Mouse (Mus musculus): ENCODE measurements around the gene Olfr1116. TPM values are rescaled to one million over a fixed set of nuclear protein-coding genes. Genes with fewer than 3 reads are reported as not detected.

The Olfr1116 gene
- polyA plus RNA-seq (2014; fragmentation: Illumina TruSeq; extraction: RNeasy Lipid Tissue Mini Kit (QIAGEN cat#74804)) = not detected

GRCm38 (mm10) chr2:87267234-87267633 is at the start of gene Olfr1116:
Gene Olfr1116, plus strand, starts transcription at chr2:87267534.

GRCm38 (mm10) chr2:87247713-87248112 is 19.6 kb upstream of the Olfr1116 start, which contains the start of gene Olfr1115:
Gene Olfr1115, plus strand, starts transcription at chr2:87248013.

GRCm38 (mm10) chr2:87307281-87307680 is 39.9 kb downstream of the Olfr1116 start, which contains the start of gene Olfr1118:
Gene Olfr1118, plus strand, starts transcription at chr2:87307581.

Other genes starting within 250 kb of the Olfr1116 start
- 0.54 TPM for gene Olfr1104, start 240.5 kb upstream of the Olfr1116 start, polyA plus RNA-seq (2014; fragmentation: Illumina TruSeq; extraction: RNeasy Lipid Tissue Mini Kit (QIAGEN cat#74804))
- gene Olfr1105, start 231.0 kb upstream of the Olfr1116 start, polyA plus RNA-seq (2014; fragmentation: Illumina TruSeq; extraction: RNeasy Lipid Tissue Mini Kit (QIAGEN cat#74804)) = not detected
- gene Olfr1106, start 215.3 kb upstream of the Olfr1116 start, polyA plus RNA-seq (2014; fragmentation: Illumina TruSeq; extraction: RNeasy Lipid Tissue Mini Kit (QIAGEN cat#74804)) = not detected
- gene Olfr1107, start 191.7 kb upstream of the Olfr1116 start, polyA plus RNA-seq (2014; fragmentation: Illumina TruSeq; extraction: RNeasy Lipid Tissue Mini Kit (QIAGEN cat#74804)) = not detected
- not detected for gene Olfr1109, start 171.5 kb upstream of the Olfr1116 start, polyA plus RNA-seq (2014; fragmentation: Illumina TruSeq; extraction: RNeasy Lipid Tissue Mini Kit (QIAGEN cat#74804))
- gene Olfr259, start 153.0 kb upstream of the Olfr1116 start, polyA plus RNA-seq (2014; fragmentation: Illumina TruSeq; extraction: RNeasy Lipid Tissue Mini Kit (QIAGEN cat#74804)) = not detected
- gene Olfr1110, start 127.2 kb upstream of the Olfr1116 start, polyA plus RNA-seq (2014; fragmentation: Illumina TruSeq; extraction: RNeasy Lipid Tissue Mini Kit (QIAGEN cat#74804)) = not detected
- gene Olfr1111, start 114.9 kb upstream of the Olfr1116 start, polyA plus RNA-seq (2014; fragmentation: Illumina TruSeq; extraction: RNeasy Lipid Tissue Mini Kit (QIAGEN cat#74804)) = not detected
- gene Olfr1112, start 79.7 kb upstream of the Olfr1116 start, polyA plus RNA-seq (2014; fragmentation: Illumina TruSeq; extraction: RNeasy Lipid Tissue Mini Kit (QIAGEN cat#74804)) = not detected
- not detected for gene Olfr1113, start 58.6 kb upstream of the Olfr1116 start, polyA plus RNA-seq (2014; fragmentation: Illumina TruSeq; extraction: RNeasy Lipid Tissue Mini Kit (QIAGEN cat#74804))
- gene Olfr1115, start 19.5 kb upstream of the Olfr1116 start, polyA plus RNA-seq (2014; fragmentation: Illumina TruSeq; extraction: RNeasy Lipid Tissue Mini Kit (QIAGEN cat#74804)) = not detected
- not detected for gene Olfr1118, start 40.0 kb downstream of the Olfr1116 start, polyA plus RNA-seq (2014; fragmentation: Illumina TruSeq; extraction: RNeasy Lipid Tissue Mini Kit (QIAGEN cat#74804))
- gene Olfr1120, start 87.3 kb downstream of the Olfr1116 start, polyA plus RNA-seq (2014; fragmentation: Illumina TruSeq; extraction: RNeasy Lipid Tissue Mini Kit (QIAGEN cat#74804)) = not detected
- not detected for gene Olfr1121, start 102.4 kb downstream of the Olfr1116 start, polyA plus RNA-seq (2014; fragmentation: Illumina TruSeq; extraction: RNeasy Lipid Tissue Mini Kit (QIAGEN cat#74804))
- gene Olfr1122, start 118.3 kb downstream of the Olfr1116 start, polyA plus RNA-seq (2014; fragmentation: Illumina TruSeq; extraction: RNeasy Lipid Tissue Mini Kit (QIAGEN cat#74804)) = not detected
- not detected for gene Olfr1123, start 149.1 kb downstream of the Olfr1116 start, polyA plus RNA-seq (2014; fragmentation: Illumina TruSeq; extraction: RNeasy Lipid Tissue Mini Kit (QIAGEN cat#74804))
- not detected for gene Olfr1124, start 162.7 kb downstream of the Olfr1116 start, polyA plus RNA-seq (2014; fragmentation: Illumina TruSeq; extraction: RNeasy Lipid Tissue Mini Kit (QIAGEN cat#74804))
- gene Olfr1126, start 186.4 kb downstream of the Olfr1116 start, polyA plus RNA-seq (2014; fragmentation: Illumina TruSeq; extraction: RNeasy Lipid Tissue Mini Kit (QIAGEN cat#74804)) = not detected
- not detected for gene Pramel7, start 229.6 kb downstream of the Olfr1116 start, polyA plus RNA-seq (2014; fragmentation: Illumina TruSeq; extraction: RNeasy Lipid Tissue Mini Kit (QIAGEN cat#74804))
- not detected for gene Pramel6, start 239.0 kb downstream of the Olfr1116 start, polyA plus RNA-seq (2014; fragmentation: Illumina TruSeq; extraction: RNeasy Lipid Tissue Mini Kit (QIAGEN cat#74804))

Data from ovary, adult 10 weeks (tissue).